Mouse (Mus musculus) kidney, postnatal 36 days (tissue): ENCODE results near the gene Aven.

Experiments used
- DNase-seq, 2 experiments: peaks; one replicate each; pipeline ENCODE4 v3.0.0; 2021 to 2022; ENCODE audit warnings: mixed read lengths in 2 of 2

Gene Aven

GRCm38 (mm10) chr2:112491629-112492028 lies 1.1 kb upstream of the Aven start:
- DNase-seq = no peak

GRCm38 (mm10) chr2:112492431-112492855 lies 321 bp upstream of the Aven start:
- peak; percentile 5 to 34 for DNase-seq

GRCm38 (mm10) chr2:112493539-112494260 lies 936 bp downstream of the Aven start:
- DNase-seq = no peak

GRCm38 (mm10) chr2:112497851-112498250 lies 5.1 kb downstream of the Aven start:
- peak; percentile 25 to 27 for DNase-seq

GRCm38 (mm10) chr2:112501209-112501608 lies 8.4 kb downstream of the Aven start:
- DNase-seq = peak; percentile 77 to 83

- no peak for DNase-seq
Observed at GRCm38 (mm10) chr2:112503978-112504377, 11.2 kb downstream of the Aven start.

- DNase-seq = no peak
Observed at GRCm38 (mm10) chr2:112506841-112507435, 14.2 kb downstream of the Aven start.

GRCm38 (mm10) chr2:112507444-112507843 lies 14.7 kb downstream of the Aven start:
- no peak for DNase-seq

- DNase-seq = no peak
Observed at GRCm38 (mm10) chr2:112510140-112510539, 17.4 kb downstream of the Aven start.

GRCm38 (mm10) chr2:112513036-112513435 lies 20.3 kb downstream of the Aven start:
- DNase-seq = no peak

- no peak for DNase-seq
Observed at GRCm38 (mm10) chr2:112516728-112517127, 24.0 kb downstream of the Aven start.

GRCm38 (mm10) chr2:112517218-112517617 lies 24.5 kb downstream of the Aven start:
- DNase-seq = no peak

GRCm38 (mm10) chr2:112518541-112518940 lies 25.8 kb downstream of the Aven start:
- DNase-seq = no peak

GRCm38 (mm10) chr2:112520526-112521482 lies 28.0 kb downstream of the Aven start:
- DNase-seq = peak in 1 of 2 experiments; percentile 7

GRCm38 (mm10) chr2:112526933-112527332 lies 34.2 kb downstream of the Aven start:
- DNase-seq = no peak

- DNase-seq = no peak
Observed at GRCm38 (mm10) chr2:112532812-112533496, 40.2 kb downstream of the Aven start.

- DNase-seq = no peak
Observed at GRCm38 (mm10) chr2:112534677-112535222, 42.0 kb downstream of the Aven start.

GRCm38 (mm10) chr2:112538783-112539182 lies 46.0 kb downstream of the Aven start:
- peak; percentile 4 to 47 for DNase-seq

- DNase-seq = no peak
Observed at GRCm38 (mm10) chr2:112541695-112542285, 49.0 kb downstream of the Aven start.

GRCm38 (mm10) chr2:112556527-112556926 lies 63.8 kb downstream of the Aven start:
- no peak for DNase-seq

- DNase-seq = no peak
Observed at GRCm38 (mm10) chr2:112557453-112557852, 64.7 kb downstream of the Aven start.

- no peak for DNase-seq
Observed at GRCm38 (mm10) chr2:112561549-112561948, 68.8 kb downstream of the Aven start.
